Mouse (Mus musculus): ENCODE data around the gene Dock9.

Dock9 gene

DNA sequence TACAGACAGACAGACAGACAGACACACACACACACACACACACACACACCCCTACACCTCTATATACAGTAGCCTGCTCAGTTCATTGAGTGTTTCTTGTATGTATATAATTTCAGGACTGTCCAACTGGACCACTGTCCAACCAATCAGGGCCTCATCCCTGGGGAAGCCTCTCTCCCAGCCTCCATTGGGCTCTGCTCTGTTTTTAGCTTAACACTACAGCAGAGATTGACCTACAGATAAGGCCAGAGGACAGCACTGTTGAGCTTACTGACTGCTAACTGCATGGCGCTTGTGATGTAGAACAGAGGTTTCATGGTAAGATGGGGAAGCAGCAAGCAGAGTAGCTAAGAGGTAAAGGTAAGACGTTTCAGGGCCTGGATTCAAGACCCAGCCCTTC, 5.7 kb downstream of the Dock9 start:
- DNase-seq (ENCODE audit: low read depth, low spot score) = no peak

DNA sequence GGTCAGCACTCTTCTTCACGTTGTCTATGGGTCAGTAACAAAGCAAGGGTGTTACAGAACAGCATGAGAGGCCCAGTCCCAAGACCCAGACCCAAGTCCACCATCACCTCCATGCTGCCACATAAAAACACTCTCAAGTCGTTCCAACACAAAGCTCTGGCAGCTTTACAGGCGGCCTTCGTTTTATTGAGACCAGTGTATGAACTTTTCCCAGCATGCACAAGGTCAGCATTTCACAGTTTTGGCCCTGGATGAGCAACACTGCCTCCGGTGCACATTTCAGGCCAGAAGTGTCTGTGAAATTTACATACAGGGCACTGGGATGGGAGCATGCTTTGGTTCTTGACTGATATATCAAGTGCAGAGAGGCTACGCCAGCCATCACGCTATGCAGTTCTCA, 6.5 kb downstream of the Dock9 start:
- DNase-seq (ENCODE audit: low read depth, low spot score) = no peak

DNA sequence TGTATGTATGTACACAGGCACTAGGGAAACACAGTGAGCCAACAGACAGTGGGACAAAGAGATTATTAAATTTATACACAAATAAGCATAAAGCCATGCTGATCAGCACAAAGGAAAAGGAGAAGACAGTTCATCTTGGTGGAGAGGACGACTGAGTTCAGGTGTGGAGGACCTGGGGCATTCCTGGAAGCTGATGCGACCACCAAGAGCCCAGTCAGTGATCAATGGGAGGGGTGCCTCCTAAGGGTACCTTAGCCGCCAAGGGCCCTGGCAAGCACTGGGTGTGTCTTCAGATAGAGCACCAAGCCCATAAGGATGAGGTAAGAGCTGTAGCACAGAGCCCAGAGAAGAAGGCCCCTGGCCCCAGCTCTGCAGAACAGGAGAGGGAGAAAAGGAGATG, 8.4 kb downstream of the Dock9 start:
- no peak for DNase-seq (ENCODE audit: low read depth, low spot score)

DNA sequence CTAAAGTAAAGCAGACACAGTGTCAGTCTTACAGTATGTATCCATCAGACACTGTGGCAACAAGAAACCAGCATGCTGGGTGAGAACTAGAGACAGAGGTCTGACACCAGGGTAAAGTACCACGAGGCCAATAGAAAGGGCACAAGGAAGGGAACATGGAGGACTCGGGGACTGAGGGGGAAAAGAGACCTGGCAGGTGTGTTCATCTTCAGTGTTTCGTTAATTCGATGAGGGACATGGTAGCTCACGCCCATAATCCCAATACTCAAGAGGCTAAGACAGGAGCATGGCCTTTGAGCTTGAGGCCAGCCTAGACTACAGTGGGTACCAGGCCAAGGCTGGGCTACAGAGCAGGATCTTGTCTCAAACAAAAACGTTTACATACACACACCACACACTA, 9.2 kb downstream of the Dock9 start:
- DNase-seq (ENCODE audit: low read depth, low spot score) = no peak

DNA sequence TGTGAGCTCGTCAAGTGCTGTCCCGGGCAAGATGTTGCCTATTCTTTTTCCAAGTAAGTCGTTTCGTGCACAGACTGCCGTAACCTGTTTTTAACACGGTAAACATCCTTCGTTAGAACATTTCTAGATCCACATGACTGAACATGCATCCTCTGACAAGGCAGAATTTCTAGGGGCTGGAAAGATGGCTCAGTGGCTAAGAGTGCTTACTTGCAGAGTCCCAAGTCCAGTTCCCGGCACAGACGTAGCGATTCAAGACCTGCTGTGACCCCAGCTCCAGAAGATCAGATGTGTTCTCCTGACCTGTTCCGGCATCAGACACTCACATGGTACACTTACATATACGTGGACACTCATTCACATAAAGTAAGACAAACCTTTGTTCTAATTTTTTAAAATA, 10.2 kb downstream of the Dock9 start:
- no peak for DNase-seq (ENCODE audit: low read depth, low spot score)

DNA sequence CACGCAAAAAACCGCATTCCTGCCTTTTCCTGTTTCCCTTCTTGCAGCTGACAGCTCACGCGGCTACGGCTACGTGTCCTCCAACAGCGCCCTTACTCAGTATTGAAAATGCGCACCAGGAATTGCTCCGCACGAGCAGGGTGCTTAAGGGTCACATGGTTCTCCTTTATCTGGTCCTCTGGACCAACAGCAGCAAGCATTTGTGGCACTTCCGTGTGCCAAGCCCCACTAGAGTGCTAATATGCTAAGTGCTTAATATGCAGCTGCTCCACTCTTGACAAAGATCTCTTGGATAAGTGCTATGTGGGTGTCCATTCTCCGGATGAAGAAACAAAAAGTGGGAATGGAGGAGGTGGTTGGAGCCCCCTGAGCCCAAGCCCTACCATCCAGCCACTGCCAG, 10.7 kb downstream of the Dock9 start:
- no peak for DNase-seq (ENCODE audit: low read depth, low spot score)

DNA sequence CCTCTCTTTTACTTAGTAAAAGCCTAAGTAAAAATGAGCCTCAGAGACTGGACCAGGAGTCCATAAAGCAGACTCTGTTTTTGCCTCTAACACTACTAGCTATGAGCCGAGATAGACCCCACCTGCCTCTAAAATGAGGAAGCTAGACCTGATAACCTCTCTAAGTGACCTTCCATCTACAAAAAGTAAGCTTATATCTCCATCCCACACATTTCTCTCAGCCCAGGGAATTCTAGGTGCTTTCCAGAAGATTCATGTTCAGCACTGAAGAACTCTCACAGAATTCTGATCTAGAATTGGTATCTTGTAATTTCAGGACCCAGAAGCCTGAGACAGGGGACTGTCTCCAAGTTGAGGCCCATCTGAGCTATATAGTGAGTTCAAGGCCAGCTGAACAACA, 12.2 kb downstream of the Dock9 start:
- DNase-seq (ENCODE audit: low read depth, low spot score) = no peak

DNA sequence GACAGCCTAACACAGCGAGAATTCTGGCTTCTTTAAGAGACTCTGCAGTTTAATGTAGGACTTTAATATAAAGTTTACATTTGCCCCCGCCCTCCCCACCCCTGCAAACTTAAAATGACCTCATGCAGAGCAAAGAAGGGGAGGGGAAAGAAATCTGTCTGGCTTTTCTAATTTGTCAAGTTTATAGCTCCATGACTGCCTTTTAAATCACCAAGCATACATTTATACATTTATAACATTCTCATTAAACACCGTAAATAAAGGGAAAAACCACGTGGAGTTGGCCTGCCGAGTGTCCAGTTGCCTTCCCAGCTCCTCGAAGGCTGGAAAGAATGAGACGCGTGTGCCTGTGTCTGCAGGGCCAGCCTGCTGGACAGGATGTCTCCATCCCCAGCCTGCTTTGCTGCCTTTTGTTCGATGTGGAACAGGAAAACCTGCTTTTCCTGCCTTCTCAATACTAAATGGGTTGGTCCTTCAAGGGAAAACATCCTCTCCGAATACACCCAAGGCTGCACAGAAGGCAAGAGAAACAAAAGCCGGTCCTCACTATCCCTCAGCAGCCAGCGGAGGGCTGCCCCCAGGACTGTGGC, 16.6 kb downstream of the Dock9 start:
- no peak for DNase-seq (ENCODE audit: low read depth, low spot score)

DNA sequence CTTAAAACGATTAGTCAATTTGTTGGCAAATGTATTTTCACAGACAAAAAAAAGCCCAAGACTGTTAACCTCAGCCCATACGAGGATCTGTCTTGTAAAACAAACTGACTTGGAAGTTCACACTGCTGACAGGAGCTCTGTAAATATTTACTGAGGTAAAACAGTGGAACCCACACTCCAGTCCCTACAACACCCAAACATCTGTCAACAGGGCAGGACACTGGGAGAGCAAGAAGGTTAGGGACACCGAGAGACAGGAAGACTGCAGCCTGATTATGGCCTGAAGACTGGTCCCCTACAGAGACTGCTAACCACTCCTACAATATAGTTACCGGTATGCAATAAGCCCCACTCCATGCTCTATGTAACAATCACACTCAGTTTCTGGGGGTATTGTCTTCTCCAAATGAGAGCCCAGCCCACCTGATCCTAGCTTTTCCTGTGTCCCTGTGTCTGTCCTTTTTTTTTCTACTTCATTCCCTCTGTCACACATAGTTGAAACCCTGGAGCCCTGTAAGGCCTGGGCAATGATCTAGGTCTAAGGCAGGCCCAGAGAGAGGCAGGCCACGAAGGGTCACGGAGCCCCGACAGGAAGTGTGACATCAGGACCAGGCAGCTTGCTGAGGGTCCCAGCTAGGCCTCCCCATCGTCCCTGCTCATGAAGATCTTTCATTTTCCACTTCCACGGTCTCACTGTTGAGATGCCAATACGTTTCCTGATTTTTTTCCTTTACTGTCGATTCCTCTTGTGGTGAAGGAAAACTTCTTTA, 17.3 kb downstream of the Dock9 start:
- DNase-seq (ENCODE audit: low read depth, low spot score) = no peak

DNA sequence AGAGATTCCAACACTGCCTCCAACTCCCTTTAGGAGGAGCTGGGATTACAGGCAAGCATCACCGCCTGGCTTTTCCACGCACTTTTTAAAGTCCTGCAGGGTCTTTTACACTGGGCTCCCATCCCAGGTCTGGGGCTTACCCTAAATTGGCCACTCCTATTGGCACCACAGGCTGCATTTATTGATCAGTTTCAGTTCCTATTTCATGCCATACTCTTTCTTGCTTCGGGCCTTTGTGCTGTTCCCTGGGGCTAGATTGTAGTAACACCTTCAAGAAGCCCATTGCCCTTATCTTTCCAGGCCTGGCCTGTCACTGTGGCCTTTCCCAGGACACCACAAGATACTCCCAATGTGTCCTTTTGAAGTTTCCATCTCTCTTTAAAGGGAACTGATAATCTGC, 18.0 kb downstream of the Dock9 start:
- DNase-seq (ENCODE audit: low read depth, low spot score) = no peak

DNA sequence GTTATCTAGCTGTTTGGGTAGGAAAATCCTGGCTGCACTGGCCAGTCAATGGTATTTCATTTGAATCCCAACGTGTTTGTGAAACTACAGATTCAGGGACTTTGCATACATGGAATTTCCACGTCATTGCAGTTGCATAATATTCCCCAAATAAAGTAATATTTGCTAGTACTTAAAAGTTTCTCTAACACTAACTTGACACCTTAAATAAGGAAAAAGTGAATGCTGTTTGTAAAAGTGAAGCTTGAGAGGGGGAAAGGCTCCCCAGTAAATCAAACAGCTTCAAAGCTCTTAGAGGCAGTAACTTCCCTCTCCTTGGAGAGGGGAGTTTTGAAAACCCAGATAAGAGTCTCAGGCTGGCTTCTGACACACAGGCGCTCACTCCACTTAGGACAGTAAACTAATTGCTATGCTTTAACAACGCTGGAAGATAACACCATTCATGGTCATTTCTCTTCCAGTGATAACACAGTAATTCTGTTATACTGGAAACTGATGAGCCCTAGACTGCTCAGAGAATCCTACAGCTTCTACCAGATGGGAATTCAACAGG, 20.3 kb downstream of the Dock9 start:
- no peak for DNase-seq (ENCODE audit: low read depth, low spot score)

DNA sequence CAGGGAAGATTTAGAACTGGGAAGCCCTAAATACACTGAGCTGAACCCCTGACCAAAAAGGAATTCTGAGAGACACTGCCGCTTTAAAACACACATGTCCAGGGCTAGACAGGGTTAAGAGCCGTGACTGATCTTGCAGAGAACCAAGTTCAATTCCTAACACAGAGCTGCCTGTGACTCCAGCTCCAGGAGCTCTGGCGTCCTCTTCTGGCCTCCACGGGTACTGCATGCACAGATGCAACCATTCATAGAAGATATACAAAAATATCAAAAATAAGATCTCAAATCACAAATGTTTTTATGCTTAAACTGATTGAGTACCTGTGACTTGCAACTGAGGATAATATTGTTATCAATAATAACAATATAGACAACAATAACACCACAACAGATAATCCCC, 20.9 kb downstream of the Dock9 start:
- peak; percentile 32 for DNase-seq (ENCODE audit: low read depth, low spot score)

DNA sequence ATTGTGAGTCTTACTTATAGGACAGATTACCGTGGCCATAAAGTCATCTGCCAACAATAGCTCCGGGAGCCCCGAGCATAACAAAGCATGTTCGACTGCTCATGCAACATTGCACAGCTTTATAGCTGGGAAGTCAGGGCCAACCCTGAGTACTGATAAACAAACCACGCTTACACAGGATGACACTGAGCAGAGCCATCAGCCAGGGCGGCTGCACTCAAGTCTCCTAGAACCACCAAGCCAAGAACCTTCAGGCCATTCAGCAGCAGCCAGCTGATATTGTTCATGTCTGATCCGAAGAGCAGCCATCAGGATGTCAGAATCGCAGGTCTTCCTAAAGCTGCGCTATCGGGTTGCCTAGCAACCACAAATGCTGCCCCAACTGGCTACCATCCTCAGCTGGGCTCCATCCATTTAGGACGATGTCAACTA, 35.6 kb downstream of the Dock9 start:
- no peak for DNase-seq (ENCODE audit: low read depth, low spot score)

DNA sequence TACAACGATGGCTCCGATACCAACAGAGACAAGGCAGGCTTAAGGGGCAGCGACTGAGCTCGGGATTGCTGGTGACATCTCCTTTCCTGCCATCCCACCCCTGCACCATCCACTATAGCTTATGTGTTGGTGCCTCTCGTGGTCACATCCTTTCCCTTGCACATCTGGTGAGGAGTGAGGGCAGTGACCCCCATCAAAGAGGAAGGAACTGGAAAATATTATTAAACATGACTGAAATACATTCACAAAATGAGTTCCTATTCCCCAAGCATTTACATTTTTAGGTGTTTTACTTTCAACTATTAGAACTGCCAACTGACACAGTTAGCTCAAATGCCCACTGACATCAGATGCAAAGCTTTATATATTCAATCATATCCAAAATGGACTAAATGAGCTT, 37.2 kb downstream of the Dock9 start:
- DNase-seq (ENCODE audit: low read depth, low spot score) = no peak

DNA sequence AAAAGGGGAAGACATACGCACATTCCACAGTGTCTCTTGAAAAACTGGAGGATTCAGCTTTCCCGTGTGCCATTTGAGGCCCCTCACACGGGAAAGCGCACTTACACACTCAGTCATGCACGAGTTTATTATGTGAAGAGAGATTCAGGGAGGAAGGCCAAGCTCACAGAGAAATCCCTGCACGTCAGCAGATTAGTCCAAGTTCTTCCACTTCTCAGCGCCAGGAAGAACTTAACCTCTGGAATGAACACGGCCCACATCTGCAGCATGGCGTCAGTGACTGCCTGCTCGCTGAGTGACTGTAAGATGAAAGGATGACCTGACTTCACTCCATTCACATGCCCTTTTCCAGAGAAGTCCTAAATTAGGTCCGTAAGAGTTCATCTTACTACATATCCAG, 43.5 kb downstream of the Dock9 start:
- DNase-seq (ENCODE audit: low read depth, low spot score) = no peak

DNA sequence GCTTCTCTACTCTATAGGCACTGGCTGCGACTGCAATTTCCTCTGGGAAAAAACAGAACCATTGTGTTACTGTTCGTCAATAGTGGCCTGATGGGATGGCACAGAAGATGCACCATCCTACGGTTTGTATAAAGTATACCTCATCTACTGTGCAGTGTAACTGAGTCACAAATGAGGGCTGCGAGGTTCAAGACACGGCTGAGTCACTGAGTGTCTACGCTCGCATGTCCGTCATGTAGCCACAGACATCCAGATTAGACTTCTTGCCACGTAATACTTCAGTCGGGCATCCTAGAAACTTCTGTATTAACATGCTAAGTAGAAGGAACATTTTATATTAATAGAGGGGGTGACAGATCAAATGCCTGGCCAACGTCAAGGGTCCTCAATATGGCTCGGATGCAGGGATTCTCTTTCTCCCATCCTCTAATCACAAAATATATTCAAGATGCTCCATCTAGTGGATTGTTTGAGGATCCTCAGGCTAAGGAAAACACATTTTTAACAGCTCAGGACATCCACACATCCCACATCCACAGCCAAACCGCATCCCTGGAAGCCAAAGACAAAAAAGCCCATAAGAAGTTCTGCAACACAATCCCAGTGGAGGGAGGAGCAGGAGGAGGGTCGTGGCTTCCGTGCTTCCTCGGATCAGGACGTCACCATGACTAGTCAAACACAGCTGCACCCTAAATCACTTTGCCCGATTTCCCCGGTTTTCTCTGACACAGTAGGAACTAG, 44.8 kb downstream of the Dock9 start:
- DNase-seq (ENCODE audit: low read depth, low spot score) = no peak

DNA sequence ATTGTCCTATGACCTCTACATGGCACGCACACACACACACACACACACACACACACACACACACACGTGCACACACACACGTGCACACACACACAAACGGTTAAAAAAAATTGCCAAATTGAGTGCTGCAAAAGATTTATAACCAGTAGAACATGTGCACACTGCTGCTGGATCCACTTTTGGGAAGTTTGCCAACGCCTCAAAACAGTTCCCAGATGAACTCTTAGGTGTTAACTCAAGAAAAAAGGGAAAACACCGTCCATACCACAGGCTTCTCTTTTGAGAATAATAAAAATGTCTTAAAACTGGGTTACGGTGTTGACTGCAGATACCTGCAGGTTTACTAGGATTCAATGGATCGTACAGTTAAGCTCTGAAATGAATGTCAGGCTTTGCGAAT, 48.0 kb downstream of the Dock9 start:
- no peak for DNase-seq (ENCODE audit: low read depth, low spot score)

DNA sequence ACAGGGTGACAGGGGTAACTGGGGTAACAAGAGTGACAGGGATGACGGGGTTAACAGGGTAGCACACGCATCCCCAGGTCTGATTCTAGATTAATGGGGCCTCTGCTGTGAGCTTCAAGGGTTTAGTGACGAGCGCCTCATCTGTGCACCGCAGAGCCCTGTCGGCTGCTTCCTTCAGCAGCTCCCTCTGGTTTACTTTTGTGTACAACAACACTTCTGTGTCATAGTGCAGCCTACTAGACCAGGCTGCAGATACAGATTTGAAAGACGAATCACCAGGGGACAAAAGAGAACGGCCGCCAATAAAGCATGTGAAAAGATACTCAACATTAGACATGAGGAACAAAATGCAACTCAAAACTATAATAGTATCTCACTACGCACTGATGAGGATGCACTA, 48.6 kb downstream of the Dock9 start:
- no peak for DNase-seq (ENCODE audit: low read depth, low spot score)

DNA sequence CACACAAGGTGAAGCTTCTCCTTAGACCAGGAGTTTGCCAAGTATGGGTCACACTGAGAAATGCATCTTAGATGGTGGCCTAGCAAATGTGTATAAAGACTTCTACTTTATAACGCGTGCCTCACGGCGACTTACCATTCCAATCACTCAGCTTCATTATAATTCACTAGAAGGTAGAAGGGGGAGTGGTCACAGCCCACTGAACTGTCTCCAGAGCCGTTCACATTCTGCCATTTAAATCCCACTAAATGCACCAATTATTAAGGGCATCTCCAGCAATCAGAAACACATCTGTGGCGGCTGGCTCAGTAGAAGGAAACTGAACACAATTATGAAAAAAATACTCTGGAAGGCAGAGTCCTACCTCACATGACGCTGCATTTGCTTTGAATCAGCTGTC, 50.3 kb downstream of the Dock9 start:
- no peak for DNase-seq (ENCODE audit: low read depth, low spot score)

DNA sequence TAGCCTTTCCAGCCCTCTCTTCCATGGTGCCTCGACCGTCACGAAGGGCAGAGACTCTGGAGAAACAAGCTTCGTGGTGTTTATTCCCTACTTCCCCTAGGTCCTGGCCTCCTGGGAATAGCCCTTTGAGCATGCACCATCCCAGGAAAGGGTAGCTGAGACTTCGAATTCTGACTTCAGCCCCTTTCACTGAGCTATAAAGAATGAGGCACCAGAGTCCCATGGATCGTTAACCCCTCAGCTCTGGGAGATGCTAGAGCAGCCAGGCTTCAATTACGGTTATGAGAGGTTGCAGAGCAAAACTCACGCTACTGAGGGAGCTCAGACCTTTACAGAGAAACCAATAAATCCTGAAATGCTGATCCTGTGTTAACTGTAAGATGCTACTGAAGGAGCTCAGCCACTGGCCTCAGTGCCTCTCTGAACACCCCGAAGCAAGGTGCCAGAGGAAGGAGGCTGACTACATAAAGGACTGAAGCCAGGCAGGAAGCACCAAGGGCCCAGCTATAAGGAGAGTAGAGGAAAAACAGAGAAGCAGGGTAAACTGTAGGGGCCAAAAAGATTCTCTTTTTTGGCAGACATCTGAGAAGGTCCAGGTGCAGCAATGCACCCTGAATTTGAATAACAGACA, 53.7 kb downstream of the Dock9 start:
- DNase-seq (ENCODE audit: low read depth, low spot score) = no peak

DNA sequence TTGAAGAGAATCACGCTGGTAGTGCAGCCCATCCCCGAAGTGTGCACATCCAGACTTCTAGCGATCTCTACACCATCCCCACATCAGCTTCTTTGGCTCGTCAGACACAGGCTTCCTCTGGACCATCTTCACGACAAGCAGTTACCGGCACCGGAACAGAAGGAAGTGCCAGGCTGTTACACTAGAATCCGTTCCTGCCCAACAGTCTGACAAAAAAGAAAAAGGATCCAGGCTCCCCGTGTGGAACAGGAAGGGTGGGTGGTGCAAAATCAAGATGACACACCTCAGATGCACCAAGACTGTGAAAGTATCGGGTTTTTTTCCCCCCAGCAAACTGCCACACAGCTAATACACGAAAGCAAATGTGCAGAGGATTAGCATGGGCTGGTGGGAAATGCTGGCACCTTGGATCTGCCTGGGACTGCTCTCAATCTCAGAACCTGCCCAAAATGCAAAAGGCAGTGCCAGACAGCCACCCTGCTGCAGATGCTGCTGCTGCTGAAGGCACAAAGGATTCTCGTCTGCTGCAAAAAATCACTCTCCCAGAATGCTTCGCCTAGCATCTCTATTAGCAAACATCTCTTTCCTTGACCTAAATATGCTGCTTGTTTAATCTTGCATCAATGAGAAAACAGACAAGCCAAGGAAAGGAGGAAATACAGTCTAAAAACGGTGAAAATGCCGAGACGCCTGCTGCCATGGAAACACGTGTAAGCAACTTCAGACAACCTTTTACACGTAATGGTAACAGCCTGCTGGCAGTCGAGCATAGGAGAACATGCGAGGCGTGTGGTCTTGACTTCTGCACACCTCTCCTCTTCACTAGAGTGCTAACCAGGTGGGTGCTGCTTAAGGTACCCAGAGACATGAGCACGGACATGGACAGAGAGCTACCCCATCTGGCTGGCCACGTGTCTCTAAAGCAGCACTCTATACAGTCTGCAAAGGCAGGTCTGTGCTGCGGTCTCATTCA, 58.9 kb downstream of the Dock9 start:
- DNase-seq (ENCODE audit: low read depth, low spot score) = no peak
